Mouse (Mus musculus): Measurements from ENCODE around the gene Adamts6.

DNA sequence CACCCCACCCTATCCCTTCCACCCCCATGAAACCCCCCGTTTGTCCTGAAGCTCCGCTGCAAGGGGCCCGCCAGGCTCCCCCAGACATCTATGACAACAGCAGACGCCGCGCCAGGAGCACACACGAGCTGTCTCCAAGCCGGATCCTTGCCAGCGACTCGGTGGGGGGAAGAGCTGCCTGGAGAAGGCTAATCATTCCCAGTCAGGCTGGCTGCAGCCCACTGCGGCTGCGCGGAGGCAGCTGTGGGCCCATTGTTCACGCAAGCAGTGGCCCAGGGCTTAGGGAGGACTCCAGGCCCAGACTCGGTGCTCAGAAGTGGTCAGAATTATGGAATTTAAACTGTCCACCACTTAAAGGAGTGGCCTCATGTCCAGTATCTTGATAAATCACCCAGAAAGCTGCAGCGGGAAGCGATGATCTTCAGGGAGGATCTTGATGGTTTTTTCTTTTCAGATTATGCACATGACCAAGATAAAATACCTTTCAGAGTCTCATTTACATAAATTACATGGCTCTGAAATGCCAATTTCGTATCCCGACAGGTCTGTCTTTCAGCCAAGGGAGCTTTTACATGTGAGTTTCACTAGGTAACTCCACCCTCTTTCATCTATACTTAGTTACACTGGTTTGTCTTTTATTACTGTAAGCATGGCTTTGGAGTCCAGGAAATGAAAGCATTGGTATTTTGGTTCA is 230.8 kb downstream of the Adamts6 start:
- TF ChIP-seq CTCF (IDR thresholded peaks at IDR 0.05; ENCODE audit: low read depth), result no peak
- no peak for TF ChIP-seq EP300 (IDR thresholded peaks at IDR 0.05; ENCODE audit: low read depth)
